Mouse (Mus musculus) embryonic facial prominence, embryonic 13.5 days (tissue): ENCODE results near the gene Gm44965. TPM values are rescaled to one million over a fixed set of nuclear protein-coding genes. Genes with fewer than 3 reads are reported as not detected.
A peak's percentile ranks its signal among the peaks of the same experiment; 100 is the strongest.

Experiments used
- ATAC-seq: fragments of 200-750 bp; cut with Nextera tagmentation; 2 replicates; pipeline ENCODE4 v1.8.0; 2017; ENCODE audit warnings: low read depth; ENCODE audit not compliant: insufficient number of reproducible peaks, insufficient read depth, low FRiP score, low TSS enrichment
- H3K27ac ChIP-seq: fragments of 300-500 bp; sonication (generic); 2 replicates; pipeline ENCODE4 v1.5.1; 2015; ENCODE audit warnings: moderate library complexity, mild to moderate bottlenecking, inconsistent platforms
- H3K27me3 ChIP-seq: fragments of 300-500 bp; sonication (generic); 2 replicates; pipeline ENCODE4 v1.6.1; 2015; ENCODE audit warnings: mild to moderate bottlenecking, inconsistent platforms
- H3K36me3 ChIP-seq: fragments of 300-500 bp; sonication (generic); 2 replicates; pipeline ENCODE4 v1.6.1; 2015; ENCODE audit warnings: mild to moderate bottlenecking, inconsistent platforms
- H3K4me1 ChIP-seq: fragments of 300-500 bp; sonication (generic); 2 replicates; pipeline ENCODE4 v1.6.1; 2015; ENCODE audit warnings: inconsistent platforms
- H3K4me2 ChIP-seq: fragments of 300-500 bp; sonication (generic); 2 replicates; pipeline ENCODE4 v1.6.1; 2015; ENCODE audit warnings: moderate library complexity, mild to moderate bottlenecking, inconsistent platforms
- H3K4me3 ChIP-seq: fragments of 300-500 bp; sonication (generic); 2 replicates; pipeline ENCODE4 v1.5.1; 2015; ENCODE audit warnings: mild to moderate bottlenecking, inconsistent platforms
- H3K9ac ChIP-seq: fragments of 300-500 bp; sonication (generic); 2 replicates; pipeline ENCODE4 v1.6.1; 2015; ENCODE audit warnings: mild to moderate bottlenecking, inconsistent platforms
- H3K9me3 ChIP-seq: fragments of 300-500 bp; sonication (generic); 2 replicates; pipeline ENCODE4 v1.6.1; 2016; ENCODE audit warnings: inconsistent platforms
- WGBS: fragments of 180-500 bp; shearing (Covaris S2); methylation state at CpG from one replicate; pipeline ENCODE4 v1.1.7; 2015; ENCODE audit warnings: mixed read lengths; 5-methylcytosine and 5-hydroxymethylcytosine counted together
- polyA plus RNA-seq: library from polyadenylated mRNA; unstranded; fragments of >200 nt; fragmentation: Nextera tagmentation; extraction: Ambion mirVana; gene quantifications from 2 replicates; pipeline ENCODE4 v1.2.1, GENCODE M21; 2015

Gm44965 gene
- polyA plus RNA-seq, 1 experiment from 2014 or later, result not detected

GRCm38 (mm10) chr6:48628377-48628776 is 34.6 kb downstream of the Gm44965 start:
- H3K27me3 ChIP-seq, result peaks cover 62% of the 10 kb centered on the region
- H3K27ac ChIP-seq, result no peak overlapping the region
- H3K36me3 ChIP-seq, result no peaks in the 10 kb centered on the region
- no peak overlapping the region for H3K9ac ChIP-seq
- ATAC-seq, result no peak
- H3K4me3 ChIP-seq, result no peak overlapping the region
- 84% methylated on average over 3 of the region's 3 CpGs for WGBS
- H3K9me3 ChIP-seq, result no peaks in the 10 kb centered on the region
- no peak overlapping the region for H3K4me2 ChIP-seq
- peaks cover 20% of the 10 kb centered on the region for H3K4me1 ChIP-seq

GRCm38 (mm10) chr6:48628808-48629660 is 35.3 kb downstream of the Gm44965 start:
- Histone ChIP-seq H3K4me2 (peak overlapping the region; percentile 92), H3K36me3 (no peaks in the 10 kb centered on the region), H3K27me3 (peaks cover 62% of the 10 kb centered on the region), H3K9me3 (no peaks in the 10 kb centered on the region), H3K9ac (peak overlapping the region; percentile 70), H3K4me3 (peak overlapping the region; percentile 51), H3K27ac (no peak overlapping the region), H3K4me1 (peaks cover 20% of the 10 kb centered on the region)
- no peak for ATAC-seq
- WGBS, result 8% methylated on average over 54 of the region's 54 CpGs

- H3K4me2 ChIP-seq, result peak overlapping the region; percentile 92
- H3K27ac ChIP-seq, result no peak overlapping the region
- 23% methylated on average over 13 of the region's 13 CpGs for WGBS
- H3K4me1 ChIP-seq, result peaks cover 20% of the 10 kb centered on the region
- peak overlapping the region; percentile 70 for H3K9ac ChIP-seq
- no peaks in the 10 kb centered on the region for H3K36me3 ChIP-seq
- H3K27me3 ChIP-seq, result peaks cover 62% of the 10 kb centered on the region
- H3K4me3 ChIP-seq, result peak overlapping the region; percentile 51
- H3K9me3 ChIP-seq, result no peaks in the 10 kb centered on the region
- ATAC-seq, result no peak
These were observed 35.9 kb downstream of the Gm44965 start for GRCm38 (mm10) chr6:48629661-48630034.

GRCm38 (mm10) chr6:48630831-48631230 is 37.1 kb downstream of the Gm44965 start:
- 84% methylated on average over 8 of the region's 8 CpGs for WGBS
- no peak overlapping the region for H3K27ac ChIP-seq
- peaks cover 20% of the 10 kb centered on the region for H3K4me1 ChIP-seq
- ATAC-seq, result no peak
- H3K9ac ChIP-seq, result no peak overlapping the region
- H3K4me2 ChIP-seq, result no peak overlapping the region
- H3K9me3 ChIP-seq, result no peaks in the 10 kb centered on the region
- no peaks in the 10 kb centered on the region for H3K36me3 ChIP-seq
- H3K27me3 ChIP-seq, result peaks cover 53% of the 10 kb centered on the region
- H3K4me3 ChIP-seq, result no peak overlapping the region

DNA sequence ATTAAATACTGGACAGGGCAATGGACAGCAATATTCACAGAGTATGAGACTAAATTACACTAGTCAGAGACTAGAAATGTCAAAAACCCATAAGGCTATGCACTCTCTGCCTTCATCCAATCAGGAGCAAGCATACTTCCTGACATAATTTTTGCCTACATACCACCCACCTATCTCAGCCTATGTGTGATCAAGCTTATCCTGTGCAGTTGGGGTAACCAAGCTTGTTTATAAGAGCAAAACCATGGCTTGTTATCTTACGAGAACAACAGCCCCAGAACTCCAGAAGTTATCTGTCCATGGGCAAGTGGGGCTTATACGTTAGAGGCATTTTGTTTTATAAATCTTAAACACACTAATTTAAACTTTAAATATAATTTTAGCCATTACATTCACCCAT is 41.4 kb downstream of the Gm44965 start:
- WGBS, result 86% methylated on average over 2 of the region's 2 CpGs

GRCm38 (mm10) chr6:48636515-48636914 is 42.8 kb downstream of the Gm44965 start:
- Histone ChIP-seq H3K4me1 (no peaks in the 10 kb centered on the region), H3K4me2 (no peak overlapping the region), H3K36me3 (no peaks in the 10 kb centered on the region), H3K9me3 (no peaks in the 10 kb centered on the region), H3K27me3 (peaks cover 3% of the 10 kb centered on the region; the same call in 1 of the 2 replicates), H3K9ac (no peak overlapping the region), H3K4me3 (no peak overlapping the region), H3K27ac (no peak overlapping the region)
- ATAC-seq, result no peak
- 31% methylated on average over 6 of the region's 6 CpGs for WGBS

More for the DNA sequence above, 41.4 kb downstream of the Gm44965 start:
- Histone ChIP-seq H3K27ac (no peak overlapping the region), H3K36me3 (no peaks in the 10 kb centered on the region), H3K4me2 (no peak overlapping the region), H3K9ac (no peak overlapping the region), H3K4me1 (no peaks in the 10 kb centered on the region), H3K9me3 (no peaks in the 10 kb centered on the region), H3K27me3 (peaks cover 12% of the 10 kb centered on the region), H3K4me3 (no peak overlapping the region)
- no peak for ATAC-seq

DNA sequence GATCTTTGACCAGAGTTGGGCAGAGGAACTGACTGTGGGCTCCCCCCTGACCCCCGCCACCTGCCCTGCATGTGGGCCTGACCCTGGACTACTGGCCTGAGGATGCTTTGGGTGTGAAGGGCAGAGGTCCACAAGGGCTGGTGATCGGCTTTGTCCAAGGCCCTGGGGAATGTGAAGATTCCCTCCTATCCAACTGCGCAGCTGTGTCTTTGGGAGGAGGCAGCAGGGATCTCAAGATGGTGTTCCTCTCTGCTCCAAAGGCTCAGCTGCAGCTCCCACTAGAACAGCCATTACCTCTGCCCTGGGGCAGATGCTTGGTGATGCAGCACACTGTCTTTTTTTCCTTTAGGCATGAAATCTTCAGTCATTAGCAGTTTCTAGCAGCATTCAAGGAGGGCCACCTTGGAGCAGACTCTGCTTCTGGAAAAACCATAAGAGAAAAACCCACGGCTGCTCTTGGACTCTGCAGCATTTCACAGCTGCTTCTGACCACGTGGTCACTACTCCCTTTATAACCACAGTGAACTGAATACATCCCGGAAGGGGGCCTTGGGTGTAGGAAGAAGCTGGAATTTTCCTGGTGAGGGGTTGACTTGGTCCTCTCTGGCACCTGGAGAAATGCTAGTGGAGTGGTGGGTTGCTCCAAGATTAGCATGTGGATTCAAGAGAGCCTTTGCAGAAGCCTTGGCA is 44.2 kb downstream of the Gm44965 start:
- Histone ChIP-seq H3K27ac (no peak overlapping the region), H3K9me3 (no peaks in the 10 kb centered on the region), H3K9ac (no peak overlapping the region), H3K4me3 (no peak overlapping the region), H3K27me3 (no peaks in the 10 kb centered on the region), H3K4me1 (no peaks in the 10 kb centered on the region), H3K4me2 (no peak overlapping the region), H3K36me3 (no peaks in the 10 kb centered on the region)
- 64% methylated on average over 6 of the region's 6 CpGs for WGBS
- no peak for ATAC-seq

DNA sequence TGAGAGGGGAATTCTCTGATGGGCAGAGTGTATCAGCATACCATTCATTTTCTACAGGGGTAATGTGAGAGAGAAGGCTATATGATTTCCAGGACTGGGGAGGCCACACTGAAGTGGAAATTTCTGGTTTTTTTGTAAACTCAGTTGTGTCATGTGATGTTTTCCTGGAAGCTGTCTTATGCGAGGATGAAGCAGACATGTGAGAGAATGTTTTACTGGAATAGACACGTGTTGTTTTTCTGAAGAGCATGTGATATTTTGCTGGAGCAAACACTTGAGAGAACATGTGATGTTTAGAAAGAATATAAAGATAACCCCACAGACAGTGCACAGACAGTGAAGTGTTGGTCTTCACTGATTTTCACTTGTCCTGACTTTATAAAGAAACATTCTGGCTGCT is 44.8 kb downstream of the Gm44965 start:
- H3K4me3 ChIP-seq, result no peak overlapping the region
- ATAC-seq, result no peak
- H3K27ac ChIP-seq, result no peak overlapping the region
- no peak overlapping the region for H3K9ac ChIP-seq
- H3K4me1 ChIP-seq, result no peaks in the 10 kb centered on the region
- H3K36me3 ChIP-seq, result no peaks in the 10 kb centered on the region
- WGBS, result 72% methylated on average over 2 of the region's 2 CpGs
- H3K9me3 ChIP-seq, result no peaks in the 10 kb centered on the region
- no peaks in the 10 kb centered on the region for H3K27me3 ChIP-seq
- no peak overlapping the region for H3K4me2 ChIP-seq

DNA sequence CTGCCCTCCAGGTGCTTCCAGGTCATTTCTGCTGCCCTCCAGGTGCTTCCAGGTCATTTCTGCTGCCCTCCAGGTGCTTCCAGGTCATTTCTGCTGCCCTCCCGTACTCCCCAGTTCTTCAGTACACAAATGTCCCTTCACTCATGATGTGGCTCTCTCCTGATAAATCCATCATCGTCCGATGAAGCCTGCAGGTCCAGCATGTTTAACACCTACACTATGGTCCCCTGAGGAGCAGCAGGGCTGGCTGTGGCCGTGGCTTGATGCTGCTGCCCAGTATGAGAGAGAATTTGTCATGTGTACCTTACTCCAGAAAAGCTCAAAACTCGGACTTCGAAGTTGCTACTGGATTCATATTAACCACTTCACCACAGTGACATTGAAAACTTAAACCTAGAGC is 47.6 kb downstream of the Gm44965 start:
- WGBS, result 70% methylated on average over 6 of the region's 6 CpGs
- ATAC-seq, result no peak
- no peaks in the 10 kb centered on the region; the same call in 1 of the 2 replicates for H3K27me3 ChIP-seq
- H3K9ac ChIP-seq, result no peak overlapping the region
- H3K4me2 ChIP-seq, result no peak overlapping the region
- no peaks in the 10 kb centered on the region for H3K4me1 ChIP-seq
- no peaks in the 10 kb centered on the region for H3K9me3 ChIP-seq
- no peak overlapping the region for H3K4me3 ChIP-seq
- H3K27ac ChIP-seq, result no peak overlapping the region
- no peaks in the 10 kb centered on the region for H3K36me3 ChIP-seq

DNA sequence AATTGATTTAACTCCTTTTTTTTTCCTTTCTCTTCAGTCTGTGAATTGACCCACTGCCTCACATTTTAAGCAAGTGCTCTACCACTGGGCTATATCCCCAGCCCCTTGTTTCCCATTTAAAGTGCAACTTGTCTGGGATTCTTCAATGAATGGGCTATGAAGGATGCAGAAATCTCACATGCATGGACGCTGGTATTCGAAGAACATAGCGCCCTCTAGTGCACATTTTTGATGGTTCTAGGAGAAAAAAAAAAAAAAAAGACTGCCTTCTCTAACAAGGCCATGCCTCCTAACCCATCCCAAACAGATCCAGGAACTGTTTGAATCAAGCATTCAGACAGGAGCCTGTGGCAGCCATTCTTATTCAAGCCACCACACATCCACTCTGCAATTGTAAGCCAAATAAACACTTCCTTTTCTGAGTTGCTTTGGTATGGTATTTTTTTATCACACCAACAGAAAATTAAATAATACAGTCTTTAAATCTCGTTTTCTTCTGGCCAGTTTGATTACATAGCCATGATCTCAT is 49.1 kb downstream of the Gm44965 start:
- H3K9ac ChIP-seq, result no peak overlapping the region
- no peaks in the 10 kb centered on the region; the same call in 1 of the 2 replicates for H3K27me3 ChIP-seq
- H3K36me3 ChIP-seq, result no peaks in the 10 kb centered on the region
- ATAC-seq, result no peak
- H3K4me3 ChIP-seq, result no peak overlapping the region
- no peak overlapping the region for H3K27ac ChIP-seq
- H3K4me1 ChIP-seq, result no peaks in the 10 kb centered on the region
- H3K9me3 ChIP-seq, result no peaks in the 10 kb centered on the region
- no peak overlapping the region for H3K4me2 ChIP-seq
- WGBS, result 24% methylated on average over 4 of the region's 4 CpGs

DNA sequence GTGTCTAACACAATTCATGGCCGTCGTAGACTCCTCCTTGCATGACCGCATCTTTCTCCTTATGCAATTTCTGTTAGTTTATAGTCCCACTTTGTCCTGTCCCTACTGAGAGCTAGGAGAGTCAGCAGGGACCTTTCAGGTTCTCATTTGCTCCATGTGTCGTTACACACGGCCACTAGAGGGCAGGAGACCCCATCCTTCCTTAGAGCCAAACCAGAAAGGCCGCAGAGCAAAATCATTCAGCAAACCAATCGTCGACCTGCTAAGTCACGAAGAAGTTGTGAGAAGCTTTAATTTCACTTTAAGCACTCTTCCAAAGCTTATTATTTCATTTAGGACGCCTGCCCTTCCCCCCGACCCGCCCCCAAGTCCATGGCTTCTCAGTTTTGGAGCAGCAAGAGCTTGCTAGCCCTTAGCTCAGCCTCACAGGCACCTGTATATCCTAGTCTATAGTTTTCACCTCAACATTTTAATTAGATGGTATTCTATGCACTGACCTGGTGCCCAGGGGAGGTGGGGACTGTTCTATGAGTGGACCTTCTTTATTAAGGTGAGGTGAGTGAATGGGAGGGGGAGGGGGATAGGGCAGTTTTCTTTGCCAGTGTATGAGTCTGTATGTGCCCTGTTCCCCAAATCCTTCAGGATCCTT is 52.0 kb downstream of the Gm44965 start:
- Histone ChIP-seq H3K9me3 (no peaks in the 10 kb centered on the region), H3K36me3 (no peaks in the 10 kb centered on the region), H3K27ac (no peak overlapping the region), H3K27me3 (no peaks in the 10 kb centered on the region; the same call in 1 of the 2 replicates), H3K4me2 (no peak overlapping the region), H3K4me1 (no peaks in the 10 kb centered on the region), H3K9ac (no peak overlapping the region), H3K4me3 (no peak overlapping the region)
- 13% methylated on average over 12 of the region's 12 CpGs for WGBS
- ATAC-seq, result no peak
